ENCODE assay signal across 8 mouse cellular contexts in the genomic region with DNA sequence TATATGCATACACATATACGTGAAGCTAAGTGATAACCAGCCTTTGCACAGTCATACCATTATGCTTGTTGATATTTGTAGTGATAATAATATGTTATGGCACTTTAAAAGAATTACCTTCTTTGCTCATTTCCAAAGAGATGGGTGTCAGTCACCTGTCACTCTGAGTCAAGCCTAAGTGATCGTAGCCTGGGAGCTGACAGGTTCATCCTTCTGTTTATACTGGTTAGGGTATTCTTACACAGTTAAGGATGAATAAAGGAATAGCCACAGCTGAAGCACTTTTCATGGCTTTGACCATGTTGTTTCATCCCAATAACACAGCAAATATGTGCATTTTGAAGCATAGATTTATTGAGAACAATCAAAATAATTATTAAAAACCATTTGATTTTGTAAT. TPM values are rescaled to one million over a fixed set of nuclear protein-coding genes. Genes with fewer than 3 reads are reported as not detected.
DNase-seq lines count a peak whose midpoint lies in the region; ATAC-seq and TF ChIP-seq lines count a peak whose summit lies in the region.

No protein-coding gene starts in this region.

- no peaks in the 10 kb centered on the region for H3K27me3 ChIP-seq in heart, postnatal 0 days (ENCODE audit: control insufficient read depth, insufficient read depth, low read length)
- H3K27me3 ChIP-seq in embryonic facial prominence, embryonic 15.5 days = no peaks in the 10 kb centered on the region
- H3K27me3 ChIP-seq in hindbrain, embryonic 16.5 days (replicated peaks; ENCODE audit: control insufficient read depth, insufficient read depth, low read length) = no peaks in the 10 kb centered on the region
- H3K27me3 ChIP-seq in neural tube, embryonic 12.5 days (replicated peaks) = no peaks in the 10 kb centered on the region

- no peak overlapping the region for H3K27ac ChIP-seq in heart, postnatal 0 days (ENCODE audit: low read depth)
- H3K27ac ChIP-seq in embryonic facial prominence, embryonic 15.5 days (replicated peaks) = no peak overlapping the region
- no peak overlapping the region for H3K27ac ChIP-seq in hindbrain, embryonic 16.5 days (ENCODE audit: low read depth, low read length)
- no peak overlapping the region for H3K27ac ChIP-seq in neural tube, embryonic 12.5 days

- no peak for ATAC-seq in heart, postnatal 0 days (ENCODE audit: insufficient read depth, low read depth)
- ATAC-seq in embryonic facial prominence, embryonic 15.5 days (ENCODE audit: insufficient number of reproducible peaks, low FRiP score, low TSS enrichment, low read depth) = no peak
- no peak for ATAC-seq in hindbrain, embryonic 16.5 days
- ATAC-seq in neural tube, embryonic 12.5 days (ENCODE audit: low FRiP score, low read depth) = no peak

- no peak overlapping the region for H3K9ac ChIP-seq in heart, postnatal 0 days (replicated peaks; ENCODE audit: low read depth, low read length)
- no peak overlapping the region for H3K9ac ChIP-seq in embryonic facial prominence, embryonic 15.5 days
- peak overlapping the region; percentile 63 for H3K9ac ChIP-seq in hindbrain, embryonic 16.5 days (ENCODE audit: low read depth, low read length)
- 0 out of 2 replicates have a peak overlapping the region, but pooled peaks have one; percentile 14 for H3K9ac ChIP-seq in neural tube, embryonic 12.5 days

- 66% methylated on average over 2 of the region's 2 CpGs for WGBS in heart, postnatal 0 days
- 17% methylated on average over 2 of the region's 2 CpGs for WGBS in embryonic facial prominence, embryonic 15.5 days
- 21% methylated on average over 2 of the region's 2 CpGs for WGBS in hindbrain, embryonic 16.5 days
- WGBS in neural tube, embryonic 12.5 days = 25% methylated on average over 2 of the region's 2 CpGs

- DNase-seq in heart, postnatal 0 days (ENCODE audit: low spot score) = no peak
- no peak for DNase-seq in heart, postnatal 36 days
- no peak for DNase-seq in right cerebral cortex, adult 18-20 months
- DNase-seq in gastrocnemius, adult 8-10 months (ENCODE audit: low spot score in 2 of 2) = no peak
- no peak for DNase-seq in ovary, postnatal 10 days (ENCODE audit: low spot score)

- H3K4me3 ChIP-seq in heart, postnatal 0 days (ENCODE audit: low read depth, low read length) = peak overlapping the region; percentile 61
- H3K4me3 ChIP-seq in embryonic facial prominence, embryonic 15.5 days (replicated peaks) = peak overlapping the region; percentile 64
- peak overlapping the region; percentile 49 for H3K4me3 ChIP-seq in hindbrain, embryonic 16.5 days (ENCODE audit: low read length)
- peak overlapping the region; percentile 31 for H3K4me3 ChIP-seq in neural tube, embryonic 12.5 days

- intact Hi-C loops in heart, postnatal 36 days (cut with DNase I) = loop anchor here (2.0 to 10.0 kb wide), 2 partner anchors 1385 to 1585 kb away; no protein-coding TSS in a partner anchor

- H3K4me2 ChIP-seq in heart, postnatal 0 days (ENCODE audit: low read depth, low read length) = peak overlapping the region; percentile 84; the same call in 1 of the 2 replicates
- peak overlapping the region; percentile 51 for H3K4me2 ChIP-seq in embryonic facial prominence, embryonic 15.5 days (replicated peaks)
- H3K4me2 ChIP-seq in hindbrain, embryonic 16.5 days (ENCODE audit: low read length) = peak overlapping the region; percentile 65
- peak overlapping the region; percentile 62 for H3K4me2 ChIP-seq in neural tube, embryonic 12.5 days (replicated peaks)

- TF ChIP-seq EP300 in heart, postnatal 0 days (IDR thresholded peaks at IDR 0.05; ENCODE audit: low read depth) = no peak

- H3K9me3 ChIP-seq in heart, postnatal 0 days (replicated peaks; ENCODE audit: control insufficient read depth, low read length) = no peaks in the 10 kb centered on the region
- no peaks in the 10 kb centered on the region for H3K9me3 ChIP-seq in embryonic facial prominence, embryonic 15.5 days (replicated peaks)
- H3K9me3 ChIP-seq in hindbrain, embryonic 16.5 days (ENCODE audit: control insufficient read depth, low read length) = no peaks in the 10 kb centered on the region
- no peaks in the 10 kb centered on the region for H3K9me3 ChIP-seq in neural tube, embryonic 12.5 days

- no peaks in the 10 kb centered on the region for H3K36me3 ChIP-seq in heart, postnatal 0 days (replicated peaks; ENCODE audit: control insufficient read depth, insufficient read depth, low read length)
- H3K36me3 ChIP-seq in embryonic facial prominence, embryonic 15.5 days = no peaks in the 10 kb centered on the region
- H3K36me3 ChIP-seq in hindbrain, embryonic 16.5 days (ENCODE audit: control insufficient read depth, insufficient read depth, low read length) = no peaks in the 10 kb centered on the region
- no peaks in the 10 kb centered on the region for H3K36me3 ChIP-seq in neural tube, embryonic 12.5 days

- no peak for TF ChIP-seq CTCF in heart, postnatal 0 days (IDR thresholded peaks at IDR 0.05; ENCODE audit: low read depth)

- peaks cover 3% of the 10 kb centered on the region; the same call in 1 of the 2 replicates for H3K4me1 ChIP-seq in heart, postnatal 0 days (ENCODE audit: control insufficient read depth, insufficient read depth)
- H3K4me1 ChIP-seq in embryonic facial prominence, embryonic 15.5 days = peaks cover 19% of the 10 kb centered on the region
- peaks cover 9% of the 10 kb centered on the region for H3K4me1 ChIP-seq in hindbrain, embryonic 16.5 days (ENCODE audit: control insufficient read depth, insufficient read depth, low read depth, low read length)
- peaks cover 17% of the 10 kb centered on the region for H3K4me1 ChIP-seq in neural tube, embryonic 12.5 days

RNA-seq across cellular contexts. Expression of gene Flrt3, which starts 1.5 kb away (rescaled TPM):
- total RNA-seq in heart, postnatal 0 days (2014; rRNA removed; ENCODE audit: low replicate concordance) = 4.2 and 4.5 TPM in 2 replicates
- polyA plus RNA-seq in heart, postnatal 0 days (2015; fragmentation: Nextera tagmentation; extraction: Ambion mirVana) = 2.0 and 2.6 TPM in 2 replicates
- under 1 TPM; 0.27 to 0.47 TPM for total RNA-seq in heart, postnatal 36 days (2021)
- polyA plus RNA-seq in embryonic facial prominence, embryonic 15.5 days (2015; fragmentation: Nextera tagmentation; extraction: Ambion mirVana) = 53.9 and 60.5 TPM in 2 replicates
- polyA plus RNA-seq in hindbrain, embryonic 16.5 days (2015; fragmentation: Nextera tagmentation; extraction: Ambion mirVana) = 31.6 and 36.3 TPM in 2 replicates
- polyA plus RNA-seq in neural tube, embryonic 12.5 days (2016; fragmentation: Nextera tagmentation; extraction: Ambion mirVana) = 33.6 and 35.2 TPM in 2 replicates
- total RNA-seq in gastrocnemius, adult 8-10 months (2022) = under 1 TPM; 0.07 to 0.22 (median 0.16) TPM

Comparison
In these comparisons a context has a peak if more than half of its experiments do, and no peak if none do; other contexts are left out.
1. H3K9ac ChIP-seq: peak in hindbrain, embryonic 16.5 days (single experiment) and neural tube, embryonic 12.5 days (single experiment); none in heart, postnatal 0 days (single experiment) and embryonic facial prominence, embryonic 15.5 days (single experiment).
2. Peak in every context shown above with its lines, with median percentiles within 50 percentile points of each other: H3K4me2 ChIP-seq and H3K4me3 ChIP-seq.